ENCODE assay signal across 16 mouse cellular contexts in the genomic region with DNA sequence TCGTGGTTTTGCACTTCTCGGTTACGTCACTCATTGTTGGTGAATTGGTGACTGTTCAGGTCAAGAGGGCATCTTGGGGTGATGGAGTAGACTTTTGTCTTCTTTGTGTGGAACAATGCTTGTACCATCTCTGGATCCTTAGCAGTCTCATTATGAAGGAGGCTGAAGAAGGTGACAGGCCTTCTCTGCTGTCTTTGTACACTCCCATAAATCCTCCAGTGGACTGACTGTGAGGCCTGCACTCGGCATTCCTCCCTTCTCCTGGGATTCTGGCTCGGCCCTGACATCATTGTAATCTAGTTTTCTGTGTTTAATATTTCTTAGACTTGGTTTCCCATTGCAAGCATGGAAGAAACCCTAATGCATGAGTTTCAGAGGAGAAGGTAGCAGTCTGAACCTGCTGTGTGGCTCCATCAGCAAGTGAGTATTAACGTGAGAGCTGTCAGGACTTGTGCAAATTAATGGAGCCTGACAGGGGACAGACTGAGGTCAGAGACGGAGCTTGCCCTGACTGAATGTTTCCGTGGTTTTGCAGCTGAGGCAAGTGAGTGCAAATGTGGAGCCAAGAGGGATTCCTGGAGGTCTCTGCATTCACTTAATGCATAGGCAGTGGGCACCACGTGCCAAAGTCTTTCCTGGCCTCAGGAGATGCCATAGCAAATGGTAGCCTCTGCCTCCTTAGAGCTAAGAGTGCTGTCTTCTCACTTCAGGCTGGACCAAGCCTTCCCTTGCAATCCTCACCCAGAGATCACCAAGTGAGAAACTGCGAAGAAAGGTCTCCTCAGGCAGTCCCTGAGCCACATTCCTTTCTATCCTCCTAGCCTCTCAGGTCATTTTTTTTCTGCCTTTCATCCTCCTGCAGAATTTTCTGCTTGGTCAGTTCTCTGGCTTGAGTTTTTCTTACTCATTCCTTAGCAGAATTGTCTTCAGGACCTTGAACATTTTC.
DNase-seq lines count a peak whose midpoint lies in the region; ATAC-seq lines count a peak whose summit lies in the region.
"Had no signal": no experiment of that assay in that cellular context is flagged by ENCODE, and none has a peak within 500 bp of the region (broad histone marks: within the 10 kb centered on the region; RNA-seq: fewer than 3 reads in every experiment).

No protein-coding gene starts in this region.

- DNase-seq in heart, postnatal 4 days, result no peak
- peak; percentile 44 for DNase-seq in Muller cell, postnatal 12 days (ENCODE audit: inconsistent ontology term)
- DNase-seq in kidney, postnatal 25 days, result peak; percentile 15 to 42
- no peak for DNase-seq in left cerebral cortex, postnatal 25 days (ENCODE audit: low spot score in 2 of 2)
- DNase-seq in layer of hippocampus, adult 18-20 months (ENCODE audit: low spot score in 2 of 2), result no peak
- DNase-seq in urinary bladder, postnatal 36 days (ENCODE audit: low spot score in 2 of 2), result no peak
- DNase-seq: B cell, adult 2 months; gastrocnemius, postnatal 14 days had no signal

- WGBS in heart, embryonic 12.5 days, result 53% methylated on average over 10 of the region's 10 CpGs
- 30% methylated on average over 10 of the region's 10 CpGs for WGBS in hindbrain, embryonic 13.5 days

- peaks cover 16% of the 10 kb centered on the region for H3K36me3 ChIP-seq in heart, embryonic 12.5 days
- no peaks in the 10 kb centered on the region for H3K36me3 ChIP-seq in hindbrain, embryonic 13.5 days
- H3K36me3 ChIP-seq: embryonic facial prominence, embryonic 15.5 days; hindbrain, embryonic 15.5 days; lung, embryonic 15.5 days; stomach, embryonic 15.5 days had no signal

- H3K9ac ChIP-seq in heart, embryonic 12.5 days, result no peak overlapping the region
- H3K9ac ChIP-seq in hindbrain, embryonic 13.5 days, result no peak overlapping the region
- H3K9ac ChIP-seq: embryonic facial prominence, embryonic 15.5 days; hindbrain, embryonic 15.5 days; lung, embryonic 15.5 days; stomach, embryonic 15.5 days had no signal

- no peak overlapping the region for H3K4me2 ChIP-seq in heart, embryonic 12.5 days
- H3K4me2 ChIP-seq in hindbrain, embryonic 13.5 days, result no peak overlapping the region
- H3K4me2 ChIP-seq: embryonic facial prominence, embryonic 15.5 days; hindbrain, embryonic 15.5 days; liver, embryonic 11.5 days; lung, embryonic 15.5 days; stomach, embryonic 15.5 days had no signal

- H3K27ac ChIP-seq in heart, embryonic 12.5 days (ENCODE audit: poor library complexity, severe bottlenecking), result peak overlapping the region; percentile 19; the same call in 1 of the 2 replicates
- peak overlapping the region; percentile 55 for H3K27ac ChIP-seq in hindbrain, embryonic 13.5 days
- H3K27ac ChIP-seq: embryonic facial prominence, embryonic 15.5 days; hindbrain, embryonic 15.5 days; left cerebral cortex, adult 2 months; lung, embryonic 15.5 days; stomach, embryonic 15.5 days had no signal

- peaks cover 26% of the 10 kb centered on the region for H3K4me1 ChIP-seq in heart, embryonic 12.5 days (replicated peaks)
- peaks cover 19% of the 10 kb centered on the region for H3K4me1 ChIP-seq in hindbrain, embryonic 13.5 days (replicated peaks)
- H3K4me1 ChIP-seq: stomach, embryonic 15.5 days had no signal

- ATAC-seq in heart, embryonic 12.5 days (ENCODE audit: insufficient number of reproducible peaks, low FRiP score), result no peak
- no peak for ATAC-seq in hindbrain, embryonic 13.5 days (ENCODE audit: low FRiP score)

- intact Hi-C loops in left cerebral cortex, postnatal 25 days (cut with DNase I), result no loop called here

- no peaks in the 10 kb centered on the region for H3K9me3 ChIP-seq in heart, embryonic 12.5 days (replicated peaks)
- H3K9me3 ChIP-seq in hindbrain, embryonic 13.5 days, result no peaks in the 10 kb centered on the region
- H3K9me3 ChIP-seq: embryonic facial prominence, embryonic 15.5 days; hindbrain, embryonic 15.5 days; lung, embryonic 15.5 days; stomach, embryonic 15.5 days had no signal

- no peak overlapping the region for H3K4me3 ChIP-seq in heart, embryonic 12.5 days
- no peak overlapping the region for H3K4me3 ChIP-seq in hindbrain, embryonic 13.5 days
- H3K4me3 ChIP-seq: embryonic facial prominence, embryonic 15.5 days; hindbrain, embryonic 15.5 days; left cerebral cortex, adult 2 months; lung, embryonic 15.5 days; stomach, embryonic 15.5 days had no signal

- H3K27me3 ChIP-seq in heart, embryonic 12.5 days (replicated peaks), result no peaks in the 10 kb centered on the region
- no peaks in the 10 kb centered on the region for H3K27me3 ChIP-seq in hindbrain, embryonic 13.5 days
- H3K27me3 ChIP-seq: embryonic facial prominence, embryonic 15.5 days; hindbrain, embryonic 15.5 days; lung, embryonic 15.5 days; stomach, embryonic 15.5 days had no signal

Comparison
In these comparisons a context has a peak if more than half of its experiments do, and no peak if none do; other contexts are left out.
1. DNase-seq: peak in Muller cell, postnatal 12 days (single experiment) and kidney, postnatal 25 days (2 of 2); none in heart, postnatal 4 days (single experiment), left cerebral cortex, postnatal 25 days (0 of 2), layer of hippocampus, adult 18-20 months (0 of 2) and urinary bladder, postnatal 36 days (0 of 2).